Mouse (Mus musculus) testis, adult 2 months (tissue): ENCODE measurements at regions not wholly inside any gene's neighbourhood (a gene's known extent, or its start where the extent isn't known, plus 50 kb on each side); places are given as distances from the start of the nearest gene placed in this dataset.

Experiments
- CTCF ChIP-seq: fragments of 200-500 bp; IDR thresholded peaks from 2 replicates; pipeline ENCODE4 v1.5.1; 2012; ENCODE audit warnings: low read depth, mild to moderate bottlenecking, inconsistent platforms, low read length, moderate library complexity; ENCODE audit not compliant: control insufficient read depth, insufficient read depth, insufficient replicate concordance
- POLR2A ChIP-seq: fragments of 200-500 bp; IDR thresholded peaks from 2 replicates; pipeline ENCODE4 v1.6.1; 2012; ENCODE audit warnings: low read depth, mild to moderate bottlenecking, inconsistent platforms, low read length, moderate library complexity; ENCODE audit not compliant: control insufficient read depth

DNA sequence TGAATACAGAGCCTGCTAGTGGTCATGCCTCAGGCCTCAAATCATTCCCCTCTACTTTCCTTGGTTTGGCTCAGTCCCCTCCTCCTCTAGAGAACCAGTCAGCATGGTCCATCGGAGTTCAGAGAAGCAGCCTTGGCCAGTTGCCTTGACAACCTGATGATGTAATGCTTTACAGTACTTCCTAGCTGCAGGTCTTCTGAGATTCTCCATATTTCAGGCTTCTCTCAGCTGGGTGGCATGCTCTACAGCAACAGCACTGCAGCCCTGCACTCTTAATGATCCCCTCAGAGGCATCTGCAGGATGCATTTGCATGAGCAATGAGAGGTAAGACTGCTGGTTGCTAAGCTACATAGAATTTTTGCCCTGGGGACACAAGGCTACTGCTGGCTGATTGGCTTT, 514.7 kb upstream of the Nbea start:
- TF ChIP-seq POLR2A (no peak), CTCF (no peak)
